Mouse (Mus musculus): ENCODE results near the gene Nrg3. TPM values are rescaled to one million over a fixed set of nuclear protein-coding genes. Genes with fewer than 3 reads are reported as not detected.

The Nrg3 gene
- polyA plus RNA-seq, 1 experiment from 2014 or later, result 0.28 TPM

- Histone ChIP-seq H3K36me3 (ENCODE audit: control insufficient read depth, insufficient read depth, low read length) (no peaks in the 10 kb centered on the region), H3K4me1 (ENCODE audit: control insufficient read depth, insufficient read depth, low read length) (no peaks in the 10 kb centered on the region), H3K27me3 (replicated peaks; ENCODE audit: control insufficient read depth, insufficient read depth, low read length) (no peaks in the 10 kb centered on the region), H3K4me3 (ENCODE audit: low read length) (no peak overlapping the region), H3K27ac (ENCODE audit: low read length) (no peak overlapping the region), H3K9ac (ENCODE audit: low read depth, low read length) (no peak overlapping the region), H3K4me2 (ENCODE audit: low read depth, low read length) (no peak overlapping the region), H3K9me3 (ENCODE audit: control insufficient read depth, low read length) (no peaks in the 10 kb centered on the region)
- ATAC-seq, result no peak
- WGBS, result 79% methylated on average over 1 of the region's 1 CpGs
Observed at GRCm38 (mm10) chr14:38923652-38924051, 549.2 kb downstream of the Nrg3 start.

- H3K9ac ChIP-seq (ENCODE audit: low read depth, low read length), result no peak overlapping the region
- 79% methylated on average over 2 of the region's 2 CpGs for WGBS
- no peaks in the 10 kb centered on the region for H3K9me3 ChIP-seq (ENCODE audit: control insufficient read depth, low read length)
- no peak for ATAC-seq
- no peak overlapping the region for H3K4me3 ChIP-seq (ENCODE audit: low read length)
- no peaks in the 10 kb centered on the region for H3K4me1 ChIP-seq (ENCODE audit: control insufficient read depth, insufficient read depth, low read length)
- H3K27ac ChIP-seq (ENCODE audit: low read length), result no peak overlapping the region
- H3K4me2 ChIP-seq (ENCODE audit: low read depth, low read length), result no peak overlapping the region
- H3K27me3 ChIP-seq (replicated peaks; ENCODE audit: control insufficient read depth, insufficient read depth, low read length), result no peaks in the 10 kb centered on the region
- H3K36me3 ChIP-seq (ENCODE audit: control insufficient read depth, insufficient read depth, low read length), result no peaks in the 10 kb centered on the region
Observed at GRCm38 (mm10) chr14:38920800-38921199, 552.1 kb downstream of the Nrg3 start.

GRCm38 (mm10) chr14:38870591-38870990 lies 602.3 kb downstream of the Nrg3 start:
- Histone ChIP-seq H3K36me3 (ENCODE audit: control insufficient read depth, insufficient read depth, low read length) (no peaks in the 10 kb centered on the region), H3K27ac (ENCODE audit: low read length) (no peak overlapping the region), H3K27me3 (replicated peaks; ENCODE audit: control insufficient read depth, insufficient read depth, low read length) (no peaks in the 10 kb centered on the region), H3K4me3 (ENCODE audit: low read length) (no peak overlapping the region), H3K4me2 (ENCODE audit: low read depth, low read length) (no peak overlapping the region), H3K9me3 (ENCODE audit: control insufficient read depth, low read length) (no peaks in the 10 kb centered on the region), H3K9ac (ENCODE audit: low read depth, low read length) (no peak overlapping the region), H3K4me1 (ENCODE audit: control insufficient read depth, insufficient read depth, low read length) (no peaks in the 10 kb centered on the region)
- ATAC-seq, result no peak
- 54% methylated on average over 2 of the region's 2 CpGs for WGBS

- H3K4me3 ChIP-seq (ENCODE audit: low read length), result no peak overlapping the region
- no peaks in the 10 kb centered on the region for H3K27me3 ChIP-seq (replicated peaks; ENCODE audit: control insufficient read depth, insufficient read depth, low read length)
- H3K4me1 ChIP-seq (ENCODE audit: control insufficient read depth, insufficient read depth, low read length), result no peaks in the 10 kb centered on the region
- H3K4me2 ChIP-seq (ENCODE audit: low read depth, low read length), result no peak overlapping the region
- no peak overlapping the region for H3K27ac ChIP-seq (ENCODE audit: low read length)
- no peak overlapping the region for H3K9ac ChIP-seq (ENCODE audit: low read depth, low read length)
- ATAC-seq, result no peak
- no peaks in the 10 kb centered on the region for H3K36me3 ChIP-seq (ENCODE audit: control insufficient read depth, insufficient read depth, low read length)
- H3K9me3 ChIP-seq (ENCODE audit: control insufficient read depth, low read length), result no peaks in the 10 kb centered on the region
- 90% methylated on average over 1 of the region's 1 CpGs for WGBS
Observed at GRCm38 (mm10) chr14:38847566-38847965, 625.3 kb downstream of the Nrg3 start.

- no peak for ATAC-seq
- no peaks in the 10 kb centered on the region for H3K9me3 ChIP-seq (ENCODE audit: control insufficient read depth, low read length)
- no peaks in the 10 kb centered on the region for H3K27me3 ChIP-seq (replicated peaks; ENCODE audit: control insufficient read depth, insufficient read depth, low read length)
- H3K9ac ChIP-seq (ENCODE audit: low read depth, low read length), result no peak overlapping the region
- 74% methylated on average over 1 of the region's 1 CpGs for WGBS
- H3K4me2 ChIP-seq (ENCODE audit: low read depth, low read length), result no peak overlapping the region
- H3K36me3 ChIP-seq (ENCODE audit: control insufficient read depth, insufficient read depth, low read length), result no peaks in the 10 kb centered on the region
- H3K4me3 ChIP-seq (ENCODE audit: low read length), result no peak overlapping the region
- no peaks in the 10 kb centered on the region for H3K4me1 ChIP-seq (ENCODE audit: control insufficient read depth, insufficient read depth, low read length)
- no peak overlapping the region for H3K27ac ChIP-seq (ENCODE audit: low read length)
Observed at GRCm38 (mm10) chr14:38847091-38847490, 625.8 kb downstream of the Nrg3 start.

GRCm38 (mm10) chr14:38835006-38835405 lies 637.9 kb downstream of the Nrg3 start:
- Histone ChIP-seq H3K9me3 (ENCODE audit: control insufficient read depth, low read length) (no peaks in the 10 kb centered on the region), H3K4me1 (ENCODE audit: control insufficient read depth, insufficient read depth, low read length) (no peaks in the 10 kb centered on the region), H3K4me2 (ENCODE audit: low read depth, low read length) (no peak overlapping the region), H3K36me3 (ENCODE audit: control insufficient read depth, insufficient read depth, low read length) (no peaks in the 10 kb centered on the region), H3K27me3 (replicated peaks; ENCODE audit: control insufficient read depth, insufficient read depth, low read length) (no peaks in the 10 kb centered on the region), H3K27ac (ENCODE audit: low read length) (no peak overlapping the region), H3K9ac (ENCODE audit: low read depth, low read length) (no peak overlapping the region), H3K4me3 (ENCODE audit: low read length) (no peak overlapping the region)
- WGBS, result 81% methylated on average over 4 of the region's 4 CpGs
- no peak for ATAC-seq

- H3K9me3 ChIP-seq (ENCODE audit: control insufficient read depth, low read length), result no peaks in the 10 kb centered on the region
- no peak overlapping the region for H3K27ac ChIP-seq (ENCODE audit: low read length)
- no peaks in the 10 kb centered on the region for H3K36me3 ChIP-seq (ENCODE audit: control insufficient read depth, insufficient read depth, low read length)
- H3K4me3 ChIP-seq (ENCODE audit: low read length), result no peak overlapping the region
- WGBS, result 78% methylated on average over 1 of the region's 1 CpGs
- no peaks in the 10 kb centered on the region for H3K27me3 ChIP-seq (replicated peaks; ENCODE audit: control insufficient read depth, insufficient read depth, low read length)
- no peak overlapping the region for H3K4me2 ChIP-seq (ENCODE audit: low read depth, low read length)
- H3K9ac ChIP-seq (ENCODE audit: low read depth, low read length), result no peak overlapping the region
- H3K4me1 ChIP-seq (ENCODE audit: control insufficient read depth, insufficient read depth, low read length), result no peaks in the 10 kb centered on the region
- no peak for ATAC-seq
Observed at GRCm38 (mm10) chr14:38824891-38825290, 648.0 kb downstream of the Nrg3 start.

GRCm38 (mm10) chr14:38797027-38797426 lies 675.9 kb downstream of the Nrg3 start:
- 63% methylated on average over 3 of the region's 3 CpGs for WGBS
- ATAC-seq, result no peak

GRCm38 (mm10) chr14:38775291-38776116 lies 697.4 kb downstream of the Nrg3 start:
- Histone ChIP-seq H3K27me3 (replicated peaks; ENCODE audit: control insufficient read depth, insufficient read depth, low read length) (no peaks in the 10 kb centered on the region), H3K4me1 (ENCODE audit: control insufficient read depth, insufficient read depth, low read length) (no peaks in the 10 kb centered on the region), H3K4me3 (ENCODE audit: low read length) (no peak overlapping the region), H3K27ac (ENCODE audit: low read length) (no peak overlapping the region), H3K4me2 (ENCODE audit: low read depth, low read length) (no peak overlapping the region), H3K9ac (ENCODE audit: low read depth, low read length) (no peak overlapping the region), H3K36me3 (ENCODE audit: control insufficient read depth, insufficient read depth, low read length) (no peaks in the 10 kb centered on the region), H3K9me3 (ENCODE audit: control insufficient read depth, low read length) (no peaks in the 10 kb centered on the region)
- ATAC-seq, result no peak
- WGBS, result 89% methylated on average over 5 of the region's 5 CpGs

More at GRCm38 (mm10) chr14:38797027-38797426, 675.9 kb downstream of the Nrg3 start:
- H3K4me1 ChIP-seq (ENCODE audit: control insufficient read depth, insufficient read depth, low read length), result no peaks in the 10 kb centered on the region
- H3K9me3 ChIP-seq (ENCODE audit: control insufficient read depth, low read length), result no peaks in the 10 kb centered on the region
- no peak overlapping the region for H3K4me3 ChIP-seq (ENCODE audit: low read length)
- H3K4me2 ChIP-seq (ENCODE audit: low read depth, low read length), result no peak overlapping the region
- H3K9ac ChIP-seq (ENCODE audit: low read depth, low read length), result no peak overlapping the region
- H3K36me3 ChIP-seq (ENCODE audit: control insufficient read depth, insufficient read depth, low read length), result no peaks in the 10 kb centered on the region
- H3K27me3 ChIP-seq (replicated peaks; ENCODE audit: control insufficient read depth, insufficient read depth, low read length), result no peaks in the 10 kb centered on the region
- H3K27ac ChIP-seq (ENCODE audit: low read length), result no peak overlapping the region

- Histone ChIP-seq H3K36me3 (ENCODE audit: control insufficient read depth, insufficient read depth, low read length) (no peaks in the 10 kb centered on the region), H3K9me3 (ENCODE audit: control insufficient read depth, low read length) (no peaks in the 10 kb centered on the region), H3K27ac (ENCODE audit: low read length) (no peak overlapping the region), H3K4me2 (ENCODE audit: low read depth, low read length) (no peak overlapping the region), H3K9ac (ENCODE audit: low read depth, low read length) (no peak overlapping the region), H3K27me3 (replicated peaks; ENCODE audit: control insufficient read depth, insufficient read depth, low read length) (no peaks in the 10 kb centered on the region), H3K4me1 (ENCODE audit: control insufficient read depth, insufficient read depth, low read length) (no peaks in the 10 kb centered on the region), H3K4me3 (ENCODE audit: low read length) (no peak overlapping the region)
- WGBS, result 62% methylated on average over 1 of the region's 1 CpGs
- ATAC-seq, result no peak
Observed at GRCm38 (mm10) chr14:38774811-38775210, 698.1 kb downstream of the Nrg3 start.
